Mouse (Mus musculus): Measurements from ENCODE around the gene Abtb2.

Gene Abtb2

DNA sequence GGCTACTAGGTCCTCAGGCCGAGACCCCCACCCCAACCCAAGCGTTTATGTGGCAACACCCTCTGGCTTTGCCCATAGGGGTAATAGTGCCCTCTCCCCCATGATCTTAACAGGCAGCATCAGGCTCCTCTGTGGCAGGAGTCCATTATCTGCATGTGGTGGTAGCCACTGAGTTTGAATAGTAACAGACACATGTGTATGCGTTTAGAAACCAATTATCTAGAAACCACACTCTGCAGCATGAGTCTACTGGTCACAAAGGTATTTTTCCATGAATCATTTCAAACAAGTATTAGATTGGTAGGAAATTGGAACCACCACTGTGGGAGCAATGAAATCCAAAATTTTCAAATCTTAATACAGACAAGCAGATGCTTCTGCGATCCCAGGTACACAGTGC is 119.5 kb downstream of the Abtb2 start:
- DNase-seq (ENCODE audit: extremely low spot score): no peak

GRCm38 (mm10) chr2:103687143-103687542 is 121.0 kb downstream of the Abtb2 start:
- DNase-seq (ENCODE audit: extremely low spot score): no peak

- no peak for DNase-seq (ENCODE audit: extremely low spot score)
Measured at GRCm38 (mm10) chr2:103687888-103688287, 121.8 kb downstream of the Abtb2 start.

- DNase-seq (ENCODE audit: extremely low spot score): peak; percentile 17
Measured at GRCm38 (mm10) chr2:103690425-103690824, 124.3 kb downstream of the Abtb2 start.

- DNase-seq (ENCODE audit: extremely low spot score): no peak
Measured at GRCm38 (mm10) chr2:103690828-103691227, 124.7 kb downstream of the Abtb2 start.

- no peak for DNase-seq (ENCODE audit: extremely low spot score)
Measured at GRCm38 (mm10) chr2:103691278-103691677, 125.2 kb downstream of the Abtb2 start.

DNA sequence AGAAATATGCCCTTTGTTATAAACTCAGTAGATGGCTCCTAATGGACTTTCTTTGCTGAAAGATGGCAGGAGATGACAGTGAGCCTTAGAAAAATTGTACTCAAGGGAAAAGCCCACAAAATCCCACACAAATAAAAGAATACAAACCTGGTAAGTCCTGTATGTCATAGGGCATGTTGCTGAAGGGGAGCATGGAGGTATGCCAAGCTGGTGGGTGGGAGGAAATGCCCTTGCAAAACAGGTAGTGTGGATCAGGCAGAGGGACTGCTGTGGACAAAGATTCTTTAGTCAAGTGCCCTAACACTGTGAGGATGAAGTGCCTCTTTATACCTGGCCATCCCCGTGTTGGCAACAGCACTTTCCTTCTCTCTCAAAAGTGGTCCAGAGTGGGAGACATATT is 126.7 kb downstream of the Abtb2 start:
- DNase-seq (ENCODE audit: extremely low spot score): no peak

- DNase-seq (ENCODE audit: extremely low spot score): no peak
Measured at GRCm38 (mm10) chr2:103694777-103695563, 128.9 kb downstream of the Abtb2 start.

DNA sequence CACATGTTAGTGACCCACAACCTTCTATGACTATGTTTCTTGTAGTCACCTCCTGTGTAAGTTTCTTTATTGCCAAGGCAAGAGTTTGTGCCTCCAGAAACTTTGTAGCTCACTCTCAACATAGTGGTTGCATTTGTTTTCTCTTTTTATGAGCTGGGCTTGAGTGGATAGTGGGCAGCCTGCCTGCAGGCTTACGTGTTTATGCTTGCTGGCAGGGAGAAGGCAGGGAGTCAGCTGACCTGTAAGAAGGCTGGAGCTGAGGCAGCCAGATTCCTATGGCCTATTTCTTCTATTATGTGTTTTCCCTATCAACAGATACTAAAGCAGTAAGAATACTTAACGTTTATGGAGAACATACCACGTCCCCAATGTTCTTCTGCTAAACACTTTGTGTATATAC is 130.1 kb downstream of the Abtb2 start:
- no peak for DNase-seq (ENCODE audit: extremely low spot score)

DNA sequence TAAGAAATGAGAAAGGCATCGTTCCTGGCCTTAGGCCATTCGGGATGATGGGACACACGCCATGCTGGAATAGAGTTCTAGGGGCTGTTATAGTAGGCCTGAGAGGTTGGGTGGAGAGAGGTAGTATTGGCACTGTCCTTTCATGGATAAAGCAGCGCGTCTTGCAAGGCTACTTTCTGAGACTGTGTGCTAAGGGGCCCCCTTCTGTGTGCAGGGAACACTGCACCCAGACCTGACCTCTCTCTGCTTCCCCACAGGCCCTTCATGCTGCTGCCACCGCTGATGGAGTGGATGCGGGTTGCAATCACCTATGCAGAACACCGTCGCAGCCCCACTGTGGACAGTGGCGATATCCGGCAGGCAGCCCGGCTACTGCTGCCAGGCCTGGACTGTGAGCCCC is 134.4 kb downstream of the Abtb2 start:
- DNase-seq (ENCODE audit: extremely low spot score): no peak

GRCm38 (mm10) chr2:103703336-103703735 is 137.2 kb downstream of the Abtb2 start:
- DNase-seq (ENCODE audit: extremely low spot score): no peak

DNA sequence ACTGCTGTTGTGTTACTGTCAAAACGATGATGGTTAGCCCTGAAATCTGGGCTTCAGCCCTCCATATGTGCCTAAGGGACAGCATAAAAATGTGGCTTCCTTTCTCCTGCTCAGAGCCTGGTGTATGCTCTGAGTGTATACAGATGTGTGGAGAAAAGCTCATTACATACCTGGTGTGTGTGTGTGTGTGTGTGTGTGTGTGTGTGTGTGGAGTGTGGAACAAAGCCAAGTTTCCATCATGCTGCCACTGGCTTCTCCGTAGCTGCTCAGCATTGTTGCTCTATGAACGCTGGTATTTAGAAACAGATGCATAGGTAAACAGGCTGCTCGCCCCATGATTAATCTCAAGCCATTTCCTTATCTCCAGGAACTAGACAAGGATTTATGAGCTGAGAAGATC is 137.8 kb downstream of the Abtb2 start:
- no peak for DNase-seq (ENCODE audit: extremely low spot score)

GRCm38 (mm10) chr2:103705826-103706225 is 139.7 kb downstream of the Abtb2 start:
- no peak for DNase-seq (ENCODE audit: extremely low spot score)

DNA sequence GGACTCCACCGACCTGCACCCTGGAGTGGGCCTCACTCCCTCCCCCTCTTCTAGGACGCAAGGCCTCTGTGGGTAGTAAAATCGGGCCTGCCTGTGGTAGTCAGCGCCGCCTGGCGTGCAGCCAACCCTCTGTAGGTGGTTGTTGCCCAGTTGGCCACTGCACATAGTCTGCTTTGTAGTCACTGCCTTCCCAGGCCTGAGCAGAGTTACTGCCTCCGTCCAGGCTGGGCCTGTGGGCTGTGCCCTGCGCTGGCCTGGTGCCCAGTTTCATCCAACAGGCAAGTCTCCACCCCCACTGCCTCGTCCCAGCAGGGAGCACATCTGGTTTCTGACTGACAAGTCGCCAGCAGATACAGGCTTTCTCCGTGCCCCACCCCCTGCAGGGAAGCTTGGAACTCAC is 140.1 kb downstream of the Abtb2 start:
- no peak for DNase-seq (ENCODE audit: extremely low spot score)

GRCm38 (mm10) chr2:103707056-103707776 is 141.1 kb downstream of the Abtb2 start:
- DNase-seq (ENCODE audit: extremely low spot score): no peak

DNA sequence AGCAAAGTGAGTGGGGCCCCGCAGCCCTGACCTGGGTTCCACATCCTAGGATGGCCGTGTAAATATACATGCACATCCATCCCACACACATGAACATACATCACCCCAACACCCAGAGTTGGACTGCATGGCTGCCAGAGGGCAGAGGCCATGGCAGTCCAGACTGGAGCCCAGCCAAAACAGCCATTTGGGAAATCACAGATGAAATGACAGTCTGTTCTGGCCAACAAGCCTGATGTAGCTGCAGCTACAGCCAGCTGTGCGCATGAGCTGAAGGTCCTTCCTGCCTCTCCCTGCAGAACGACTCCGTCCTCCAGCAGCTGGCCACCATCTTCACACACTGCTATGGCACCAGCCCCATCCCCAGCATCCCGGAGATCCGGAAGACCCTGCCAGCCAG is 144.7 kb downstream of the Abtb2 start:
- no peak for DNase-seq (ENCODE audit: extremely low spot score)

- DNase-seq (ENCODE audit: extremely low spot score): no peak
Measured at GRCm38 (mm10) chr2:103713831-103714230, 147.7 kb downstream of the Abtb2 start.

DNA sequence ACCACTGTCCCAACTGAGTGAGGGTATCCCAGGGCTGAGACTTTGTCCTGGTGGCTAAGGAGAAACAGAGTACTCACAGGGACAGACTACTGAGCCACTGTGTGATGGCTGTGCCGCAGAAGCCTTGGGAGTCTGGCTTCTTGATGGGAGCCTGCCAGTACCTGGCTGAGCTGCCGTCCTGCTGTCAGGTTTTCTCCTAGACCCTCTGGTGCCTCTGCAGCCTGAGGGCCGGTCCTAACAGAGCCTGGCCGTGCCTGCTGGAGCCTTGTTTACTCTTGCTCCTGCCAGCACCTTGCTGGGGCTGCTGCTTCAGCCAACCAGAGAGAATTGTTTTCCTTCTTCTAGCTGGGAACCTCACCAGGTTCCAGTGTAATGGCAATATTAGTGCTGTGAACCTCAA is 148.3 kb downstream of the Abtb2 start:
- DNase-seq (ENCODE audit: extremely low spot score): no peak

DNA sequence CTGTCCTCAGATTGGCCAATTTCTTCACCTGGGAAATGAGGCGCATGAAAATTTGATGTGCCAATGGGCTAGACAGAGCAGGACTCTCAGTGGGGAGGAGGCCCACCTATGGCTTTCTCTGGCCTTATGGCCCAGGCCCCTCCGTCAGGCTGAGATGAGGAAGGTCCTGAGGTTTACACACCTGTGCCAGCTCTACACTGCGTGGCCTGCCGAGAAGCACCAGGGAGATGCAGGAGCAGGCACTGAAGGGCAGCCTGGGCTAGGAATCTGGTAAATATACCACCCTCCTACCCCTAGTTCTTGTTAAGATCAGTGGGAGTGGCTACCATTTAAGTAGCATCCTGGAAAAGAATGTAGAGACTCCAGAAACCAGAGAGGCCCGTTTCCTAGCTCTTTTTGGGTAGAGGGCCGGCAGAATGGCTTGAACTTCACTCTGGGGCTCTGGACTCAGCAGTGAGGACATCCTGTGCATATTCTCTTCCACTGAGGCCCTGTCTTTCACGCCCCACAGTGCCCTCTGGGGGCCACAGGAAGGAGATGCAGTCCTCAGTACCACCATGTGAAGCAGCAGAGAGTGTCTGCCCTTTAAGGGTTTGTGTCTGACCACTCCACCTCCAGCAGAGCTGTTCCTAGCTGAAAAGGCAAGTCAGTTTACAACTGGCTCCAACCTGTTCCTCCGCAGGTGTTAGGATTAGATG is 152.6 kb downstream of the Abtb2 start:
- DNase-seq (ENCODE audit: extremely low spot score): peak; percentile 70

- DNase-seq (ENCODE audit: extremely low spot score): no peak
Measured at GRCm38 (mm10) chr2:103719292-103719646, 153.2 kb downstream of the Abtb2 start.

DNA sequence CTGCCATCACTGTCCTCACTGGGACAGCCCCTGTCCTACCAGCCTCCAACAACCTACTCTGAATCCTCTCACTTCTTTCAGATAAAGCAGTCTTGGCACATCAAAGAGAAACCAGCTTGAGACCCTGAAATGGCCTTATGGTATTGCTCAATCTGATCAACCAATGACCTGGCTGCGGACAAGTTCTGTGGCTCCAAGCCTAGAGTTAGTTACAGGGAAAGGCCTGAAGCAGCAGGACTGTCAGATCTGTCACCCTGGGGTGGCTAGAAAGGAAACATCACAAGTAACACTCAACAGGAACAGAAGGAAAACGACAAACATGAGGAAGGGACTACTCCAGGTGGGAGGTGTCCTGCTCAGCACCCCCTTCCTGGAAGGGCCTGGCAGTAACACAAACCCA is 158.4 kb downstream of the Abtb2 start:
- no peak for DNase-seq (ENCODE audit: extremely low spot score)

DNA sequence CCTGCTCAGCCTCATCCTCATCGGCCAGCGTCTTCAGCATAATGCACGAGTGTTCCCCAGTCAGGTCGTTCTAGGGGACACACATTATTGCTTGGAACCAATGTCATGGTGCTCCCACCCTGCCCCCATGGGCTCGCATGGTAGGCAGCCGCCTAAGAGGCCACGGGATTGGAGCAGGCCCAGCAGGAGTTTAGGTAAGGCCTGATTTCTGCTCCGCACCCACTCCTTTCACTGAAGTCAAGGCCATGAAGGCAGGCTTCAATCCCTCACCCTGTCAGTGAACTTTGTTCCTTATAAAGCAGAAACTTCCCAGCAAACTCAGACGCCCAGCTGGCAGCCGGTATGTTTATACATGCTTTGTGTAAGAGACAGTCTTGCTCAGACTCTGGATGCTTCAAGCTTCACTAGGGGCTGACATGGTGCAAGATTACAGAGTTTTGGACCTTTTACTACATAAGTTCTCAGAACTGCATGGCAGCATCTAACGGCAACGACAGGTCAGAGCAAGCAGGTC is 162.0 kb downstream of the Abtb2 start:
- DNase-seq (ENCODE audit: extremely low spot score): no peak

DNA sequence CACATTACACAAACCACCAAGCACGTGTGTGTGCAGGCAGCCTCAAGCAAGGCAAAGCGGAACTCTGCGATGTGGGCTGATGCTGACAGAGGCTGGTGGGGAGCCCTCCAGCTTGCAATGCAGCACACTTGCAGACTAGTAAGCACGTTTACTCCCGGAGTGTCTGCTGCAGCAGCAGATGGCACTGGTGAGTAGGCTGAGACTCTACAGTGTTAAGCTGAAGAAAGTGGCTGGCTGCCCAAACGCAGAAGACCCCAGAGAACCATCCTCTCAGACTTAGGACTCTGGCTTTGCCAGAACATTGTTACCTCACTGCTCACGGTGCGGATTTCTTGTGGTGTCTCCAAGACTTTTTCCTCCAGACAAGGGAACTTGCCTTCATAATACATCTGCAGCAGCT is 164.9 kb downstream of the Abtb2 start:
- DNase-seq (ENCODE audit: extremely low spot score): no peak
